Mouse (Mus musculus) olfactory bulb, adult 2 months (tissue): ENCODE measurements around the gene Jakmip3.

Experiments used
- CTCF ChIP-seq: fragments of 200-500 bp; IDR thresholded peaks from 2 replicates; pipeline ENCODE4 v1.5.1; 2012; ENCODE audit warnings: low read depth, mild to moderate bottlenecking, low read length, moderate library complexity; ENCODE audit not compliant: insufficient read depth
- POLR2A ChIP-seq: fragments of 200-500 bp; IDR thresholded peaks from 2 replicates; pipeline ENCODE4 v1.6.1; 2012; ENCODE audit warnings: mild to moderate bottlenecking, low read depth, low read length, moderate library complexity; ENCODE audit not compliant: insufficient read depth

DNA sequence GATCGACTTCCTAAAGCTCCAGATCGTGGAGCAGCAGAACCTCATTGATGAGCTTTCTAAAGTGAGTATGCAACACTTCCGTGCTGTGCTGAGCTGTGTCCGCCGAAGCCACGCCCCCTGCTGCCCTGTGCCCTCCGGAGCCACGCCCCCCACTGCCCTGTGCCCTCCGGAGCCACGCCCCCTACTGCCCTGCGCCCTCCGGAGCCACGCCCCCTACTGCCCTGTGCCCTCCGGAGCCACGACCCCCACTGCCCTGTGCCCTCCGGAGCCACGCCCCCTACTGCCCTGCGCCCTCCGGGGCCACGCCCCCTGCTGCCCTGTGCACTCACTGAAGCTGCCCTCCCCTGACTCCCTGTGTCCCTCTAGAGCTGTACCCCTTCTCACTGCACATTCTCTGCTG is 80.4 kb downstream of the Jakmip3 start:
- TF ChIP-seq CTCF (no peak), POLR2A (no peak)
